Mouse (Mus musculus) neural tube, embryonic 14.5 days (tissue): ENCODE measurements around the gene Card10. TPM values are rescaled to one million over a fixed set of nuclear protein-coding genes. Genes with fewer than 3 reads are reported as not detected.
A peak's percentile ranks its signal among the peaks of the same experiment; 100 is the strongest.

Source experiments
- ATAC-seq: fragments of 200-750 bp; cut with Nextera tagmentation; 2 replicates; pipeline ENCODE4 v1.8.0; 2017; ENCODE audit warnings: low read depth, mild to moderate bottlenecking, moderate TSS enrichment, moderate library complexity
- H3K27ac ChIP-seq: fragments of 300-500 bp; sonication (generic); 2 replicates; pipeline ENCODE4 v1.5.1; 2014; ENCODE audit warnings: low read depth, mild to moderate bottlenecking, control low read depth, low read length, moderate library complexity, mixed read lengths
- H3K27me3 ChIP-seq: fragments of 300-500 bp; sonication (generic); 2 replicates; pipeline ENCODE4 v1.6.1; 2014; ENCODE audit warnings: low read length; ENCODE audit not compliant: control insufficient read depth, insufficient read depth
- H3K36me3 ChIP-seq: fragments of 300-500 bp; sonication (generic); 2 replicates; pipeline ENCODE4 v1.6.1; 2014; ENCODE audit warnings: low read length, mixed read lengths; ENCODE audit not compliant: control insufficient read depth, insufficient read depth
- H3K4me1 ChIP-seq: fragments of 300-500 bp; sonication (generic); 2 replicates; pipeline ENCODE4 v1.6.1; 2014; ENCODE audit warnings: low read length; ENCODE audit not compliant: control insufficient read depth, insufficient read depth
- H3K4me2 ChIP-seq: fragments of 300-500 bp; sonication (generic); 2 replicates; pipeline ENCODE4 v1.6.1; 2014; ENCODE audit warnings: mild to moderate bottlenecking, low read depth, low read length, control low read depth
- H3K4me3 ChIP-seq: fragments of 300-500 bp; sonication (generic); 2 replicates; pipeline ENCODE4 v1.5.1; 2014; ENCODE audit warnings: low read depth, low read length, control low read depth, mixed read lengths
- H3K9ac ChIP-seq: fragments of 300-500 bp; sonication (generic); replicated peaks from 2 replicates; pipeline ENCODE4 v1.6.1; 2014; ENCODE audit warnings: low read depth, mild to moderate bottlenecking, control low read depth, low read length, mixed read lengths
- H3K9me3 ChIP-seq: fragments of 300-500 bp; sonication (generic); 2 replicates; pipeline ENCODE4 v1.6.1; 2016; ENCODE audit warnings: low read length; ENCODE audit not compliant: control insufficient read depth
- WGBS: fragments of 180-500 bp; shearing (Covaris S2); extraction: QIAGEN DNeasy Blood & Tissue Kit; methylation state at CpG from one replicate; pipeline ENCODE4 v1.1.7; 2014; 5-methylcytosine and 5-hydroxymethylcytosine counted together
- polyA plus RNA-seq: library from polyadenylated mRNA; unstranded; fragments of >200 nt; fragmentation: Nextera tagmentation; extraction: Ambion mirVana; gene quantifications from 2 replicates; pipeline ENCODE4 v1.2.1, GENCODE M21; 2014

The Card10 gene
- polyA plus RNA-seq, 1 experiment from 2014 or later, result 1.8 TPM

DNA sequence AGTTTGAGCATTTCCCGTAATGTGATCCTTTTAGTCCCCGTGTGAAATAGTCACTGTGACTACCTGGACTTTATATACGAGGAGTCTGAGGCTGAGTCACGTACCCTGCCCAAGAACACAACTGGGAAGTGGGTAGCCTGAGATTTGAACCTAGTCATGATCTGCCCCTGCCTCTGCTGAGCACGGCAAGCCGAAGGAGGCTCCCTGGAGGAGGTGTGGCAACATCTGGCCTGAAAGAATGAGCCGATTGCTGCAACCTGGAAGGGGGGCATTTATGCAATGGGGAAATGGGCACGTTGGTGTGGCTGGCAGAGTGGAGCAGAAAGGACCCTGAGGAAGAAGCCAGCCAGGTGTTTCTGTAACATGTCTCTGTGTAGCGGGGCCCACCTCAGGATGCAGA lies 6.9 kb upstream of the Card10 start:
- no peak for ATAC-seq
- Histone ChIP-seq H3K36me3 (no peaks in the 10 kb centered on the region), H3K4me2 (no peak overlapping the region), H3K4me3 (no peak overlapping the region), H3K9ac (no peak overlapping the region), H3K4me1 (no peaks in the 10 kb centered on the region), H3K9me3 (no peaks in the 10 kb centered on the region), H3K27me3 (no peaks in the 10 kb centered on the region), H3K27ac (no peak overlapping the region)
- WGBS, result 62% methylated on average over 9 of the region's 9 CpGs

DNA sequence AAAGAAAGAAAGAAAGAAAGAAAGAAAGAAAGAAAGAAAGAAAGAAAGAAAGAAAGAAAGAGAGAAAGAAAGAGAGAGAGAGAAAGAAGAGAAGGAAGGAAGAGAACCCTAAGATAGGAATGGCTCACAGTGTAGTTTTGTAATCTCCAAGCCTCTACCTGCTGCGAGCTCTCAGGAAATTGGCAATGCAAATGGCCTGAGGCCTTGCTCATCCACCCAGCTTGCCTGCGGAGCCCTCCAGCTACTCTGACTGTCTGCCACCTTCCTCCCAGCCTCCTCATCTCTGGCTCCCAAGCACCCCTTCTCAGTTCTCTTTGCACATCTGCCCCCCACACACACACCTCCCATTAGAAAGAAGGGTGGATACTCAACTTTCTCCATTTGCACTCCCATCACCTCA lies 6.1 kb upstream of the Card10 start:
- no peaks in the 10 kb centered on the region for H3K36me3 ChIP-seq
- H3K4me3 ChIP-seq, result no peak overlapping the region
- 70% methylated on average over 2 of the region's 2 CpGs for WGBS
- H3K4me1 ChIP-seq, result no peaks in the 10 kb centered on the region
- H3K27me3 ChIP-seq, result no peaks in the 10 kb centered on the region
- no peak for ATAC-seq
- no peak overlapping the region for H3K27ac ChIP-seq
- no peaks in the 10 kb centered on the region for H3K9me3 ChIP-seq
- no peak overlapping the region for H3K9ac ChIP-seq
- no peak overlapping the region for H3K4me2 ChIP-seq

DNA sequence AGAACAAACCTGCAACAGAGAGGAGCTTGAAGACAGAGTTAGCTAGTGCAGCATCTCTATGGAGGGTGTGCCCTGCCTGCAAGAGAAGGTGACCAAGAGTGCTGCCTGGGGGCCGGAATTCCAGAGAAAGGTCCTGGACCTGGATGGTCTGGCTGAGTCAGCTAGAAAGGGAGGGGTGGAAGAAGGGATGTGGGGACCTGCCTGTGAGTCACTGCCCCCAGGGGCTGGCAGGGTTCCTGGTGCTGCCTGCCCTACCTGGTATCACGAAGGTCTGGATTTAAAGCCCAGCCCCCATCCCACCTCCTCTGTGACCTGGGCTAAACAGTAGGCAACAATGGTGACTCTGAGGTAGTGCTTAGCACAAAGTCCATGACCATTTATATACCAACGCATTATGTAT lies 4.3 kb upstream of the Card10 start:
- Histone ChIP-seq H3K9ac (no peak overlapping the region), H3K9me3 (no peaks in the 10 kb centered on the region), H3K27me3 (peaks cover 11% of the 10 kb centered on the region; the same call in 1 of the 2 replicates), H3K4me3 (no peak overlapping the region), H3K4me2 (no peak overlapping the region), H3K27ac (no peak overlapping the region), H3K36me3 (no peaks in the 10 kb centered on the region), H3K4me1 (peaks cover 5% of the 10 kb centered on the region)
- ATAC-seq, result no peak
- 84% methylated on average over 3 of the region's 3 CpGs for WGBS

DNA sequence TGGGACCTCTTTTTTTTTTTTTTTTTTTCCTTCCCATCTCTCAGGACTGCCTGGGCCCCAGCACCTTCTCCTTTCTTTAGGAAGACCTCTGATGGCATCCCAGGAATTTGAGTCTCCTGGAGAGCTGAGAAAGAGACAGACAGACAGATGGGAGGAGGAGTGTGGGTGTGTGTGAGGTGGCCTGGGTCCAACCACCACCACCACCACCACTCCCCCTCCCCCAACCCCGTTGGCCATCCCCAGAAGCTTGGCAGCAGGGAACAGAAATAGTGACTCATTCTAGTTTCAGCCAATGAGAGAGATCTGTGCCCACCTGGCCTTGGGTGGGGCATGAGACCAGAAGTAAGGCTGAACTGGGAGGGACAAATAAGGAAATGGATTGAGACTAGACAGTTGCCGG lies 3.8 kb upstream of the Card10 start:
- Histone ChIP-seq H3K4me3 (no peak overlapping the region), H3K4me1 (peaks cover 8% of the 10 kb centered on the region), H3K27ac (no peak overlapping the region), H3K27me3 (peaks cover 14% of the 10 kb centered on the region), H3K4me2 (no peak overlapping the region), H3K9me3 (no peaks in the 10 kb centered on the region), H3K9ac (no peak overlapping the region), H3K36me3 (no peaks in the 10 kb centered on the region)
- no peak for ATAC-seq
- WGBS, result 51% methylated on average over 2 of the region's 2 CpGs

DNA sequence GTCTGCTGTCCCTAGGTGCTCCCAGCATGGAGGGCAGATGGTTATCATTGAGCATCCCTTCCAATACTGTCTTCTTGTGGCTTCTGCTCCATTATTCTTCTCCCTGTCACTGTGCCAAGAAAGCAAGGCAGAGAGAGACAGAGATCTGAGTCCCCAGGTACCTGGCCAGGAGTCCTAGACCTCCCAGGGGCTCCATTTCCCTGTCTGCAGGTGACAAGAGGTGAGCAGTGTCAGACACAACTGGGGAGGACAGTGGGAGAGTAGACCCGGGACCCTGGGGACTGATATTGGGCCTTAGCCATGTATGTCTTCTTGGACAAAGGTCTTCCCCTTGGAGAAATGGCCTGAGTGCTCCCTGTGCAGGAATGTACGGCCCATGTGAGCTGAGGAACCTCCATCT lies 2.5 kb upstream of the Card10 start:
- peaks cover 8% of the 10 kb centered on the region for H3K4me1 ChIP-seq
- 81% methylated on average over 2 of the region's 2 CpGs for WGBS
- no peak for ATAC-seq
- peaks cover 19% of the 10 kb centered on the region for H3K27me3 ChIP-seq
- H3K4me2 ChIP-seq, result no peak overlapping the region
- H3K27ac ChIP-seq, result no peak overlapping the region
- no peak overlapping the region for H3K4me3 ChIP-seq
- no peaks in the 10 kb centered on the region for H3K36me3 ChIP-seq
- no peak overlapping the region for H3K9ac ChIP-seq
- H3K9me3 ChIP-seq, result no peaks in the 10 kb centered on the region

DNA sequence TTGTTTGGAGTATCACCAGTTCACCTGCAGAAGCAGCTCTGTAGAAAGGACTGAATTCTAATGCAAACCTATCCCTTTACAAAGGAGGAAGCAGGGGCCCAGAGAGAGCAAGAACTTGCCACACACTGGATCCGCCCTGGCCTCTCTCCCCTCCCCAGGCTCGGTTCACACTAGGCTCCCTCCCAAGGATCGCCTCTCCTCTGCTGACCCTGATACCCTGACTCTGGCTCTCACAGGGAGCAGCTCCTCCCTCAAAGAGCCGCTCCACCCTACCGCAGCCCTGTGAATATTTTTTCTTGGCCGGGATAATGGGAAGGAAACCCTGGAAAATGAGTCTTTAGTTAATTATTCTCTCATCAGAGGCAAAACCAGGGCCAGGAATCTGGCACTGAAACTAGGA lies 1.5 kb upstream of the Card10 start:
- WGBS, result 13% methylated on average over 6 of the region's 6 CpGs
- Histone ChIP-seq H3K4me1 (peaks cover 8% of the 10 kb centered on the region), H3K27me3 (peaks cover 19% of the 10 kb centered on the region), H3K27ac (no peak overlapping the region), H3K9ac (no peak overlapping the region), H3K4me3 (no peak overlapping the region), H3K4me2 (no peak overlapping the region), H3K9me3 (no peaks in the 10 kb centered on the region), H3K36me3 (no peaks in the 10 kb centered on the region)
- ATAC-seq, result no peak

DNA sequence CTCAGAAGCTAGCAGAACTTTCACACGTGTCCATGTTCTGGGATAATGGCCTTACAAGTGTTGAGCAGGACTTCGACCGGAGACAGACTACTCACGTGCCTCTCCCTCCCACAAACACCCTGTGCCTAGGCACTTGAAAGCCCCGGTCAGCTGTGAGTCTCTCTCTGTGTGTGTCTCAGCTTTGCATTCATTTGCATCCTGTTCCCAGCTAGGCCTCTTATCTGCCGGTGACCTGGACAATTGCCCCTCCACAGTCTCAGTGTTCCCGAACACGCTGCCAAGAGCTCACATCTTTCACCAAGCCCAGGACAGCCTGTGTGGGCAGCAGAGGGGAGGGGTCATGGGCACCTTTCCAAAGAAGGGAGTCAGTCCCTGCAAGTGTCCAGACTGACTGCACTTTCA lies 658 bp upstream of the Card10 start:
- ATAC-seq, result no peak
- no peak overlapping the region for H3K4me3 ChIP-seq
- no peak overlapping the region for H3K9ac ChIP-seq
- H3K4me1 ChIP-seq, result peaks cover 8% of the 10 kb centered on the region
- no peak overlapping the region for H3K27ac ChIP-seq
- no peaks in the 10 kb centered on the region for H3K9me3 ChIP-seq
- no peak overlapping the region for H3K4me2 ChIP-seq
- H3K27me3 ChIP-seq, result peaks cover 19% of the 10 kb centered on the region
- 3% methylated on average over 8 of the region's 8 CpGs for WGBS
- H3K36me3 ChIP-seq, result no peaks in the 10 kb centered on the region

DNA sequence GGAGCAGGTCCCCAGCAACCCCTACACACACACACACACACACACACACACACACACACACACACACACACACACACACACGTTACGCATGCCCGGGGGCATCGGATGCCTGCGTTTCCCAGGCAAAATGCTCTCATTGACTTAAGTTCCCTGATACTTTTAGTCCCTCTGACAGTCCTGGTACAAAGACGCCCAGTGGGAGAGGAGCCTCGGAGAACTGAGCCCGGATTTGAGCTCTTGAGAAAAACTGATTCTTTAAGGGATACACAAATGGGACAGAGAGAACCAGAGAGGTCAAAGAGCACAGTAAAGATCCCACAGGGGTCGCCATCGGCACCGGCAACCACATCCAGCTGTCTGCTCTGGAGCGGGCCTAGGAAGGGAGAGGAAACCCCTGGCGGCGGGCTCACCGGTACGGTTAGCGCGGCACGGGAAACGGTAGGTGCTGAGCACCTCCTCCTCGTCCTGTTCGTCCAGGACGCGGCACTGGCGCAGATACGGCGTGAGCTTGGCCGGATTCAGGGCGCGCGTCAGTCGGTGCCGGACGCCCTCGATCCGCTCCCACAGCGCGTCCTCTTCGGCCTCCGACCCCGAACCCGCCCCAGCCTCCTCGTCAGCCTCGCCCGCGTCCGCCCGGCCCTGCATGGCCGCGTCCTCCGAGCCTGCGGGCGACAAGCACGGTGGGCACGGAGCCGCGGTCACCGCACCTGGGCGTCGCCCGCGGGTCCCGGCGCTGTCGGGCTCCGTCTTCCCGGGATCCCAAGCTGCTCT lies 686 bp downstream of the Card10 start:
- H3K4me1 ChIP-seq, result peaks cover 8% of the 10 kb centered on the region
- peak overlapping the region; percentile 44 for H3K4me3 ChIP-seq
- H3K27ac ChIP-seq, result no peak overlapping the region
- peak; percentile 14; the same call in 1 of the 2 replicates for ATAC-seq
- peak overlapping the region; percentile 79 for H3K4me2 ChIP-seq
- no peaks in the 10 kb centered on the region for H3K36me3 ChIP-seq
- H3K27me3 ChIP-seq, result peaks cover 19% of the 10 kb centered on the region
- peak overlapping the region; percentile 52 for H3K9ac ChIP-seq
- no peaks in the 10 kb centered on the region for H3K9me3 ChIP-seq
- WGBS, result 6% methylated on average over 44 of the region's 67 CpGs

DNA sequence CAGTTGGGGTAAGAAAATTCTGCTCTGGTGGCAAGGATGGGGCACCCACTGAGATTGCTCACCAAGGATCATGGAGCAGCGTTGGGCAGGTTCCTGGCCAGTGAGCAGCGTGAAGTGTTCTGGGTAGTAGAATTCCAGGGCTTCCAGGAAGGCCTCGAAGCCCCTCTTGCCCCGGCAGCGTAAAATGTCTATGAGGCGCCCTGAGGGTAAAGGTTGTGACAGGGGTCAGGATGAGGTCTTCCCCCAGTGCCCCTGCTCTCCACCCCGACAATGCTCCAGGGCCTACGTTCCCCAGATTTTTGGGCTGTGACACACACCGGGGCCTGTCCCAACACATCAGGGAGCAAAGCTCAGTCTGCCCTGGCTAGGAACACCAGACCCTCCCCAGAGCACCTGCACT lies 1.3 kb downstream of the Card10 start:
- no peak overlapping the region for H3K27ac ChIP-seq
- no peak overlapping the region for H3K9ac ChIP-seq
- no peaks in the 10 kb centered on the region for H3K36me3 ChIP-seq
- no peak for ATAC-seq
- H3K4me2 ChIP-seq, result peak overlapping the region; percentile 79; the same call in 1 of the 2 replicates
- peaks cover 10% of the 10 kb centered on the region for H3K4me1 ChIP-seq
- no peak overlapping the region for H3K4me3 ChIP-seq
- peaks cover 19% of the 10 kb centered on the region for H3K27me3 ChIP-seq
- WGBS, result 75% methylated on average over 9 of the region's 9 CpGs
- H3K9me3 ChIP-seq, result no peaks in the 10 kb centered on the region
